Mouse (Mus musculus): ENCODE results near the gene Syne1.

- no peak for TF ChIP-seq CTCF (IDR thresholded peaks at IDR 0.05; ENCODE audit: low read depth, low read length)
- TF ChIP-seq POLR2AphosphoS5 (IDR thresholded peaks at IDR 0.05; ENCODE audit: insufficient replicate concordance, low read depth, low read length): no peak
Measured at GRCm38 (mm10) chr10:5256686-5257085, 294.6 kb downstream of the Syne1 start.

Measured in G1E (cell line).